Mouse (Mus musculus): Measurements from ENCODE around the gene Hoxc11. TPM values are rescaled to one million over a fixed set of nuclear protein-coding genes. Genes with fewer than 3 reads are reported as not detected.

The Hoxc11 gene
- polyA plus RNA-seq, 1 experiment, result 1.2 TPM

DNA sequence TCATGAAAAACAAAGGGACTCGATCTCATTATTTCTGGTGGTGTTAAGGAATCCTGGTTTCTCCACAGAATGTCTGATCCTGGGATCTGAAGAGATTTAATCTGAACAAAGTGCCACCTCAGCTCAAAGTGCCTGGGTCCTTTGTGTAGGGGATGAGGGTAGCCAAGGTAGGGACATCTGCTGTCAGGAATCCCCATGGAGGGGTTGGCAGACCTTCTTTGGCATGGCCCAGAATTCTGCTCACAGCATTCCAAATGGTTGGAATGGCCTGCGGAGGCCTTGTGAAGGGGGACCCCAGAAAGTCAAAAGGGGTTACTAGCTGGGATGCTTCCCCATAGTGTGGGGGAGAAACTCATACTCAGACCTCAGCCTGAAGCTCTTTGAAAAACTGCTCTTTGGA lies 5.4 kb upstream of the Hoxc11 start:
- H3K27ac ChIP-seq (ENCODE audit: insufficient read depth, low read length), result no peak overlapping the region

DNA sequence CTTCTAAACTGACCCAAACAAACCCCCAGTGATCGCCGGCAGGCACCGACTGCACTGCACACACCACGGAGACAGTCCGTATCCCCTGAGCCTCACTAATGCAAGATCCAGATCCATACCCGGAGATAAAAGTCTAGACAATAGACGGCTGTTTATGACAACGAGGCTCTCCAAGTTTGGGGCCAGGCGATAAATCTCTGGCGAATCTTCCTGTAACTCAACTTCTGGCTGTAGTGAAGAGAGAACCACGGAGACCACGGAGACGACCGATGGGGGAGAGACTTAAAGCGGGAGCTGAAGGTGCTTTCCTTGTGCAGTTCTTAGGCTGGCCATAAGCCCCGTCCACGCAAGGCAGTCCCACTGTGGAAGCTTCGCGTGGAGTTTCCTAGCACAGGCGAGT lies 4.5 kb upstream of the Hoxc11 start:
- H3K4me1 ChIP-seq (ENCODE audit: control insufficient read depth, insufficient read depth, low read length), result no peaks in the 10 kb centered on the region
- H3K27ac ChIP-seq (ENCODE audit: insufficient read depth, low read length), result no peak overlapping the region
- no peak for TF ChIP-seq CTCF (IDR thresholded peaks at IDR 0.05; ENCODE audit: borderline replicate concordance, insufficient read depth, low read length)
- TF ChIP-seq POLR2A (IDR thresholded peaks at IDR 0.05; ENCODE audit: low read depth, low read length), result no peak
- no peak overlapping the region for H3K4me3 ChIP-seq (ENCODE audit: insufficient read depth, low read length)

More for the DNA sequence above, 5.4 kb upstream of the Hoxc11 start:
- H3K4me1 ChIP-seq (ENCODE audit: control insufficient read depth, insufficient read depth, low read length), result no peaks in the 10 kb centered on the region
- no peak for TF ChIP-seq POLR2A (IDR thresholded peaks at IDR 0.05; ENCODE audit: low read depth, low read length)
- TF ChIP-seq CTCF (IDR thresholded peaks at IDR 0.05; ENCODE audit: borderline replicate concordance, insufficient read depth, low read length), result no peak
- H3K4me3 ChIP-seq (ENCODE audit: insufficient read depth, low read length), result no peak overlapping the region

DNA sequence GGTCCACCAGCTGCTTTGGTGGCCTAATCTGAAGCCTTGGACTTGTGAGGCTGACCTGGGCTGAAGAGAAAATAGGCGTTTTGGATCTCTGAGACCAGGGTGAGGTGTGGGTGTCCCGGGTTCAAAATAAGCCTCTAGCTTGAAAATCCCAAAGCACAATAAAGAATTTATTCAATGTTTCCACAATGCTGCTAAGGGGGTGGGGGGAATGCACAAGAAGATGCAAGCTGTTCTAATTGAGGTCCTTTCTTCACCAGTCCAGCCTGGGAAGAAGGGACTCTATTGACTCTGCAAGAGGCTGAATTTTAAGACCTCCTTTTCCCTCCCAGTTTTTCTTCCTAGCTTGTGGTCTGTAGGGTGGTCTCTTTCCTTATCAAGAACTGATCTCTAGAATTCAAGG lies 3.4 kb upstream of the Hoxc11 start:
- Histone ChIP-seq H3K27ac (ENCODE audit: insufficient read depth, low read length) (no peak overlapping the region), H3K4me1 (ENCODE audit: control insufficient read depth, insufficient read depth, low read length) (no peaks in the 10 kb centered on the region), H3K4me3 (ENCODE audit: insufficient read depth, low read length) (no peak overlapping the region)
- TF ChIP-seq CTCF (IDR thresholded peaks at IDR 0.05; ENCODE audit: borderline replicate concordance, insufficient read depth, low read length) (no peak), POLR2A (IDR thresholded peaks at IDR 0.05; ENCODE audit: low read depth, low read length) (no peak)

DNA sequence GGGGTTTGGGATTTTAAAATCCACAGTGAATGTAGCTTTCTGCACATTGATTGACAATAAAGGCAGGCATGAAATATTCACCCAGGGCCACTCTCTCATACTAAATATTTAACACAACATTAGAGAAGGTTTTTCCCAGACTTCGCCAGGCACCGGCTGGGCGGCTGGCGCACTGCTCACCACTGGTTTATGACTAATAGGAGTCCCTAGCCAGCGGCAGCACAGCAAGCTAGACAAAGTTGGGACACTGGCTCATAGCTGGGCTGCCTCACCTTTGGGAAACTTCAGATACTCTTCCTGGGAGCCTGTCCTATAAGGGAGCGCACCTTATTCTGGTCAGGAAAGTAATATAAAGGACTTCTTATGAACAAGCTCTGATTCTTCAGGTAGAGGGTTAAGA lies 666 bp upstream of the Hoxc11 start:
- H3K4me3 ChIP-seq (ENCODE audit: insufficient read depth, low read length), result no peak overlapping the region
- TF ChIP-seq CTCF (IDR thresholded peaks at IDR 0.05; ENCODE audit: borderline replicate concordance, insufficient read depth, low read length) (no peak), POLR2A (IDR thresholded peaks at IDR 0.05; ENCODE audit: low read depth, low read length) (no peak)
- no peaks in the 10 kb centered on the region for H3K4me1 ChIP-seq (ENCODE audit: control insufficient read depth, insufficient read depth, low read length)
- no peak overlapping the region for H3K27ac ChIP-seq (ENCODE audit: insufficient read depth, low read length)

DNA sequence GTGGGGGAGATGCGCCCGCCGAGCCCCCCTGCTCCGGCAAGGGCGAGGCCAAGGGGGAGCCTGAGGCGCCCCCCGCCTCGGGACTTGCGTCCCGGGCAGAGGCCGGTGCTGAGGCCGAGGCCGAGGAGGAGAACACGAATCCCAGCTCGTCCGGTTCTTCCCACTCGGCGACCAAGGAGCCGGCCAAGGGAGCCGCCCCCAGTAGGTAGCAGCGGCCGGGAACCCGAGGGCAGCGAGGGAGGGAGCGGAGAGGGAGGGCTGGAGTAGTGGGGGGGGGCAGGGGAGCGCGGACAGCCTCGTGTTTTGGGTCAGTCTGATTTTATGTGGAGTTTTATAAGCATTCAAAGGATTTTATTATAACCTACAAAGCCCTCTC lies 768 bp downstream of the Hoxc11 start:
- no peak for TF ChIP-seq POLR2A (IDR thresholded peaks at IDR 0.05; ENCODE audit: low read depth, low read length)
- TF ChIP-seq CTCF (IDR thresholded peaks at IDR 0.05; ENCODE audit: borderline replicate concordance, insufficient read depth, low read length), result no peak

DNA sequence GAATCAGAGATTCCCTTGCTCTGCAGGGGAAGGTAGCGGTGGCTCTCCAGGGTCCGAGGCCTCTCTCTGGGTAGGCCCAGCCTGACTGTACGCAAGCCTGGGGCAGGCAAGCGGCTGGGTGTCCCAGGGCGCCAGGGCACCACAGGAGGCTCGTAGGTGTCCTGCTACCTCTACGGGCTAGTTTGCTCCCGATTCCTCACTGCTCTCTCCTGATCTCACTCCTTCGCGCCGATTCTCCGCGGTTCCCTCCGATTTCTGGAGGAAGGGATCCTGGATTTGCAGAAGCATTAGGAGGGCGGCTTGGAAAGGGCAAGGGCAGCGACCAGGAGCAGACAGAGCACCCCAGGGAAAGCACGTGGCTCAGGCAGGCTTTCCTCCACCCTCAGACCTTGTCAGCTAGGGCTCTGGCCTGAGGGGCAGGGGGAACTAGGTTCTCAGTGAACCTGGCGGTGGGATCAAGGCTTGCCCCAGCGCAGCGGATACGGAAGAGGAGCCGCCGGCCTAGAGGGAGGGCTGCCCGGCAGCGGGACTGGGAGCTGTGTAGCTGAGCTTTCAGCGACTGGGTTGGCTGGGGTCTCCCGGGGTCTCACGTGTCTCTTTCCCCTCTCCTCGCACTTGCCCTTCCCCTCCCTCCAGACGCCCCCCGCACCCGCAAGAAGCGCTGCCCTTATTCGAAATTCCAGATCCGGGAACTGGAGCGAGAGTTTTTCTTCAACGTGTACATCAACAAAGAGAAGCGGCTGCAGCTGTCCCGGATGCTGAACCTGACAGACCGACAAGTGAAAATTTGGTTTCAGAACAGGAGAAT lies 1.8 kb downstream of the Hoxc11 start:
- Histone ChIP-seq H3K4me3 (ENCODE audit: insufficient read depth, low read length) (no peak overlapping the region; the same call in 1 of the 2 replicates), H3K27ac (ENCODE audit: insufficient read depth, low read length) (no peak overlapping the region), H3K4me1 (ENCODE audit: control insufficient read depth, insufficient read depth, low read length) (no peaks in the 10 kb centered on the region)
- TF ChIP-seq POLR2A (IDR thresholded peaks at IDR 0.05; ENCODE audit: low read depth, low read length) (no peak), CTCF (IDR thresholded peaks at IDR 0.05; ENCODE audit: borderline replicate concordance, insufficient read depth, low read length) (no peak)

More for the DNA sequence above, 768 bp downstream of the Hoxc11 start:
- Histone ChIP-seq H3K4me3 (ENCODE audit: insufficient read depth, low read length) (peak overlapping the region; percentile 21; the same call in 1 of the 2 replicates), H3K4me1 (ENCODE audit: control insufficient read depth, insufficient read depth, low read length) (no peaks in the 10 kb centered on the region), H3K27ac (ENCODE audit: insufficient read depth, low read length) (no peak overlapping the region)

DNA sequence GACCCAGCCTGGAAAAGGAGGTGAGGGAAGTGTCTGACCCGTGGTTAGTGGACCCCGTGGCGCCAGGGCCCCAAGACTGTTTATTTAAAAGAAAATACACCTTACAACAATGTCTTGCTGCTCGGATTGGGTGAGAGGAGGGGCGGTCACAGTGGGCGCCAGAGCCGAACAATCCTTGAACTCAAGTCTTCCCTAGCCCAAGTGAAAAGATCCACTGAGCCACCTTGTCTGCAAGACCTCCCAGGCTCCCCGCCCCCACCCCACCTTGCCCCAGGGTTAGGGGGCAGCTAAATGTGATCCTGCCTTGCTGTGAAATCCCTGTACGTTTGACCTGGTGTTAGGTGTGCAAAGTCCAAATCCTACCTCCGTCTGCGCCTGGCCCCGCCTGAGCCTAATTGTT lies 2.7 kb downstream of the Hoxc11 start:
- H3K4me1 ChIP-seq (ENCODE audit: control insufficient read depth, insufficient read depth, low read length), result no peaks in the 10 kb centered on the region
- no peak overlapping the region for H3K4me3 ChIP-seq (ENCODE audit: insufficient read depth, low read length)
- TF ChIP-seq POLR2A (IDR thresholded peaks at IDR 0.05; ENCODE audit: low read depth, low read length), result no peak
- TF ChIP-seq CTCF (IDR thresholded peaks at IDR 0.05; ENCODE audit: borderline replicate concordance, insufficient read depth, low read length), result no peak
- no peak overlapping the region for H3K27ac ChIP-seq (ENCODE audit: insufficient read depth, low read length)

DNA sequence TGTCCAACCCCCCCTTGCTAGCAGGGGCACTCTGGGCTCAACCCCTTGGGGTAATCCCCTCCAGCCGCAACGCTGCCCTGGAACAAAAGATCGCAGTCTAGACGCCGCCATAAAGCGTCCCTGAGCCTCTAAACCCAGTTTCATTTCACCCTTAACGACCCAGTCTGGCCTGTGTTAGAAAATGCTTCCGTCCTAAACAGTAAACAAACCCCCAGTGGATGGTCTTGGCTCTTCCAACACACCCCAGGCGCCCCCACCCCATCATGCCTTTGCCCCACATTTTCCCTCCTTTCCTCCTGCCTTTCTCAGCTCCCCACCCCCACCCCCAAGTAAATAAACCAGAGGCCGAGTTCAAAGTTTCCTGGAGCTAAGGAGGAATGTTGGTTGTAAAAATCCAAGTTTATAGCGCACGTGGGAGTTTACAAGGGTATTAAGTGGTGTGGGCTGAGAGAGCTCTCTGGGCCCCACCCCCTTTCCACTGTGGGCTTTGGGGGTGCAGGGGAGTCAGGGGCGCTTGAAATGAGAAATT lies 5.5 kb downstream of the Hoxc11 start:
- no peak for TF ChIP-seq CTCF (IDR thresholded peaks at IDR 0.05; ENCODE audit: borderline replicate concordance, insufficient read depth, low read length)
- no peak for TF ChIP-seq POLR2A (IDR thresholded peaks at IDR 0.05; ENCODE audit: low read depth, low read length)
- Histone ChIP-seq H3K27ac (ENCODE audit: insufficient read depth, low read length) (peak overlapping the region; percentile 41; the same call in 1 of the 2 replicates), H3K4me3 (ENCODE audit: insufficient read depth, low read length) (no peak overlapping the region), H3K4me1 (ENCODE audit: control insufficient read depth, insufficient read depth, low read length) (no peaks in the 10 kb centered on the region)

DNA sequence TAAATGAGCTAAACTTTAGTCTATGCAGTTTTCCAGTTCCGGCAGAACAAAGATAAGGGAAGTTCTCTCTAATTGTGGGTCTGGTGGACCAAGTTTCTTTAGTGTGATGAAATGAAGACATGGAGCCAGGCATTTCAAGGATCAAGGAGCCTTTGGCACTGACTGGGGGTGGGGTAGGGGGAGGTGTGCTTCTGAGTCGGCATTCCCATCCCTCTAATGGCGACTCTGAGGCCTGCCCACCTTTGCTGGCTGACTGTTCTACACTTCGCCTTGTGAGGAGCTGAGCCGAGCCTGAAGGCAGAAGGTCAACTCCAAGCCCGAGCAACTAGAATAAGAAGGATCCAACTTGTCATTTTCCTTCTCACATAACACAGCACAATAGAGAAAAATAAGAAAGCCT lies 7.5 kb downstream of the Hoxc11 start:
- TF ChIP-seq POLR2A (IDR thresholded peaks at IDR 0.05; ENCODE audit: low read depth, low read length), result no peak
- no peak overlapping the region for H3K4me3 ChIP-seq (ENCODE audit: insufficient read depth, low read length)
- peak overlapping the region; percentile 20; the same call in 1 of the 2 replicates for H3K27ac ChIP-seq (ENCODE audit: insufficient read depth, low read length)
- H3K4me1 ChIP-seq (ENCODE audit: control insufficient read depth, insufficient read depth, low read length), result no peaks in the 10 kb centered on the region

DNA sequence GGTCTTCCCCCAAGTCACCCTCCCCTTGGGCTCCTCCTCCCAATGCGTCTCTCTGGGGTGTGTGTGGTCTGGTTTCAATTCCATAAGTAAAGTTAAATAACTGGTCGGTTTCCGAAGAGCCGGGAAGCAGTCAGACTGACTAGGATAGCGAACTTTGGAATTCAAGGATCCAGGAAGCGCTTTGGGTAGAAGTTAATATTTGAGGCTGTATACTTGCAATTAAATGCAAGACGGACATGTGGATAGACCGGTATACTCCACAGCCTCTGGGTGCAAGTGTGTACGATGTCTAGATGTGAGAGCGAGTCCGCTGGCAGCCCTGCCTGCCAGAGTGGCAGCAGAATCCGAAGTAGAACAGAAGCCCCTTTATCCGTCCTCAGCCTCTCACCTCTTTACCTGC lies 8.3 kb downstream of the Hoxc11 start:
- H3K4me3 ChIP-seq (ENCODE audit: insufficient read depth, low read length), result peak overlapping the region; percentile 2
- no peaks in the 10 kb centered on the region for H3K4me1 ChIP-seq (ENCODE audit: control insufficient read depth, insufficient read depth, low read length)
- 0 out of 2 replicates have a peak overlapping the region, but pooled peaks have one; percentile 14 for H3K27ac ChIP-seq (ENCODE audit: insufficient read depth, low read length)
- TF ChIP-seq POLR2A (IDR thresholded peaks at IDR 0.05; ENCODE audit: low read depth, low read length) (no peak; the same call in 1 of the 2 replicates), CTCF (IDR thresholded peaks at IDR 0.05; ENCODE audit: borderline replicate concordance, insufficient read depth, low read length) (no peak)

Data from embryonic fibroblast, embryonic 13.5 days (primary cell).